Mouse (Mus musculus) kidney, postnatal 25 days (tissue): ENCODE measurements around the gene 4921507P07Rik.
"Not testable (repeated sequence)": the region's sequence is repeated elsewhere in the genome, so short reads cannot be mapped to it uniquely, and the experiment has no call there.

Source experiments
- DNase-seq, 2 experiments: peaks; one replicate each; pipeline ENCODE4 v3.0.0; 2021; ENCODE audit warnings: mixed read lengths in 2 of 2

Gene 4921507P07Rik

GRCm38 (mm10) chr6:50596301-50597211 is at the start of gene 4921507P07Rik:
TSS of gene 4921507P07Rik (minus strand) at chr6:50596632.
- DNase-seq = peak; percentile 97 to 98

- DNase-seq = no peak
These were observed 48.3 kb upstream of the 4921507P07Rik start for GRCm38 (mm10) chr6:50644701-50645100.

GRCm38 (mm10) chr6:50641898-50642297 is 45.5 kb upstream of the 4921507P07Rik start:
- no peak for DNase-seq

DNA sequence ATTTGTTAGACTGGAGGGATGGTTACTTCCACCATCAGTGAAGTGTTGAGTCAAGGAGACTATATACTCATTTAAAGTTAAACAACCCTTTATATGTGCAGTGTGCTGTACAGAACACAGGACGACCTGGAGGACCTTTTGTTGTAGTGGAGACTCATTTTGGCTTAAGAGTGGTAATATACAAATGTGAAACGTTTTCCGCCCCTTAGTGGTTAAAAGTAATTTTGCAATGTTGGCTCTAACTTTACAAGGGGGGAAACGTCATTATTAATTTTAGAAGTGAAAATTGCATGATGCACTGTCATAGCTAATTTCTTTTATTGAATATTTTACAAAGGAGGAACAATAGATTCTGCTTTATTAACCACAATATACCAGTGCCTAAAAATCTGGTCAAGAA is 43.9 kb upstream of the 4921507P07Rik start:
- DNase-seq = peak in 1 of 2 experiments; percentile 25

DNA sequence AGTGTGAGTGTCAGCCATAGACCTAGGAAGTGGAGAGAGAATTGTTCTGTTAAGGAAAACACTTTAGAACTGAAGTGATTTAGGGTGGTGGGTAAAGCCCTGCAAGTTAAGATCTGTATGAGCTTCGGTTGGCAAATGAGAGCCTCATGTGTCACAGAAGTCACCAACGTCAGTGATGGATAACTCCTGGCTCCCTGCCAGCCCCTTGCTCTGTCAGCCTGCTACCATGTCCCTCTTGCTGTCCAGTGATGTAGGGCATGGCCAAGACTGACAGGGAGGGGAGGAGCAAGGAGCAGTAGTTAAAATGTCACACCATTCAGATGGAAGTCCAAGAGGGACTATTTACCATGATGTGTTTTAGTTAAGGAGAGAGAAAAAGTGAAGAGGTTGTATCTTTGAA is 43.2 kb upstream of the 4921507P07Rik start:
- DNase-seq = peak; percentile 25 to 53

DNA sequence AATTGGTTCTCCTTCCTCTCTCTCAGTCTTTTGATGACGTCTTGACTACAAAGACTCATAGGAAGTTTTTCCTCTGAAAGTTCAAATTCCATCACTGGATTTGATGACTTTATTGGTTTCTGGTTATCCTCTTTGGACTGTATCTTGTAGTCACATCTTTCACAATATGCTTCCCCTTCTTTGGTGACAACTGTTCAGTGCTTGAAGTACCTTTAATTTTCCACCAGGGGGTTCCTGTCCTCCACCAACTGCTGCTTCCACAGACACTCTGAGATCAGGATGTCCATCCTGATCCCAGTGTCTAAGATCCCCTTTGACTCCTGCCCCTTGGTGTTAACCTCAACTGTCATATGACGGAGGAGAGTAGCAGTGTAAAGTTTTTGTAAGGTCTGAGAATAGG is 29.7 kb upstream of the 4921507P07Rik start:
- not testable (repeated sequence) for DNase-seq

DNA sequence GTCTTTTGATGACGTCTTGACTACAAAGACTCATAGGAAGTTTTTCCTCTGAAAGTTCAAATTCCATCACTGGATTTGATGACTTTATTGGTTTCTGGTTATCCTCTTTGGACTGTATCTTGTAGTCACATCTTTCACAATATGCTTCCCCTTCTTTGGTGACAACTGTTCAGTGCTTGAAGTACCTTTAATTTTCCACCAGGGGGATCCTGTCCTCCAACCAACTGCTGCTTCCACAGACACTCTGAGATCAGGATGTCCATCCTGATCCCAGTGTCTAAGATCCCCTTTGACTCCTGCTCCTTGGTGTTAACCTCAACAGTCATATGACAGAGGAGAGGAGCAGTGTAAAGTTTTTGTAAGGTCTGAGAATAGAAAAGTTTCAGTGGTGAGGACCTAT is 21.8 kb upstream of the 4921507P07Rik start:
- not testable (repeated sequence) for DNase-seq

GRCm38 (mm10) chr6:50601620-50602019 is 5.2 kb upstream of the 4921507P07Rik start:
- peak; percentile 53 to 59 for DNase-seq

DNA sequence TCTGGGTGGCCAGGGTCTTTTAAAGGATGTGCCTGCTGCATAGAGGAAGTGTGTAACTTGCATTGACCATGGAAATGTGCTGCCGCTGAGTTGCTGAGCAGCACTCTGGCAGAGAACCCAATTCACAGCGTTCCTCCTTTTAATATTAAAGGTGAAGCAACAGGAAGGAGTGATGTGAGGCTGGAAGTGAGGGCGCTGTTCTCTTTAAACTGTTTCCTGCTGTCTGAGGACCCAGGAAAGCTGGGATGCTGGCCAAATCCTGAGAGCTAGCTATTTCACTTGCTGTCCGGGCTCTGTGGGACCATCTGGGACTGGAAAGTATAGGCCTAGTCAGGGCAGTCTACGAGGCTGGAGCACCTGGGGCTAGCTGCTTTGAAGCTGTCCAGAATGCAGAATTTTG is 2.1 kb upstream of the 4921507P07Rik start:
- peak; percentile 52 to 67 for DNase-seq

DNA sequence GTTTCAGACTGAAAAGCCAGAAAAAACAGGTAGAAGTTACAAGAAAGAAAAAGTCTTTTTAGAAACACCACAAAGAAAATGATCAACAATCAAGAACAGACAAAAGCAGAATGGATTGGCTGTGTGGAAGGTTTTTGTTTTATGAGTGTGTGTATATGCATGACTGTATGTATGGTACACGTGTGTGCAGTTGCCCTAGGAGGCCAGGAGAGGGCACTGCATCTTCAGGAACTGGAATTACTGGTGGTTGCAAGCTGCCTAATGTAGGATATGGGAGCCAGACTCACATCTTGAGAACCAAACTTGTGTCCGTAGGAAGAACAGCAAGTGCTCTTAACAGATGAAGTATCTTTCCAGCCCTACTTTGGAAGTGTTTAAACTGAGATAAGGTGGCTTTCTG is 2.1 kb downstream of the 4921507P07Rik start:
- DNase-seq = no peak

DNA sequence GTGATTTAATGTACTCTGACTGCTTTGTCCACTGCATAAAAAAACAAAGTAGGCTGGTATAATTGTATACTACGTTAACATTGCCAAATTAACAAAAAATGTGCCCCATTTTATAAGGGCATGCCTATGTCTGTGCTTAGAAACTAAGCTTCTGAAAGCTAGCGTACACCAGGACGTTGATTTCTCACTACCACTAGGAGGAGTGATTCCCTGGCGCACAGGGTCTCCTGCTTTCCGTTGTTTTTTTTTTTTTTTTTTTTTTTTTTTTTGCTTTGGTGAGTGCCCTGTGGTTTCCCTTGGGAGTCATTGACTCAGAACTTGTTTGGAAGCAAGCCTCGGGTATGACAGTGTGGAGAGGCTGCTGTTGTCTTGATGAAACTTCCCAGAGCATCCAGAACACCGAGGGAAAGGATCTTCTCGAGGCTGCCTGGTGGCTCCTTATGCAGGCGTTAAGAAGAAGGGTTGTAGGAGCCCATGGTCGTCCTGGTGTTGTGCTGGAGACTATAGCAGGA is 3.0 kb downstream of the 4921507P07Rik start:
- no peak for DNase-seq

DNA sequence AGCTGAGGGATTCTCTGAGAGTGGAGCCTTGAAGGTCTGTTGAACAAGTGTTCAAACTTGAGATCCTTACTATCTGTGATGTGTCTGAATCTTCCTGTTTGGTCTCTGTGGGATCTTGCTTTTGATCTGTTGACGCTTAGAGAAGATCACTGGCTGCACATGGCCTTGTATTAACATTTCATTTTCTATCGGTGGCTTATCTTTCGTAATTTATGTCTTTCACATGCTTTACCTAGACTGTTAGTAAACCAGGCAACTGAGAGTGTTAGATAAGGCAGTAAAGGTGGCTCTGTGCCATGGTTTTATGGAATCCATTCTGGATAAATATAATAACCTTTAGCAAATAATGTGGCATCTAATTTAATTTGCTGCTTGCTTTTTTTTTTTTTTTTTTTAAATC is 6.2 kb downstream of the 4921507P07Rik start:
- DNase-seq = no peak

GRCm38 (mm10) chr6:50588251-50588650 is 8.2 kb downstream of the 4921507P07Rik start:
- DNase-seq = peak in 1 of 2 experiments; percentile 83

GRCm38 (mm10) chr6:50587412-50587811 is 9.0 kb downstream of the 4921507P07Rik start:
- DNase-seq = peak in 1 of 2 experiments; percentile 44

DNA sequence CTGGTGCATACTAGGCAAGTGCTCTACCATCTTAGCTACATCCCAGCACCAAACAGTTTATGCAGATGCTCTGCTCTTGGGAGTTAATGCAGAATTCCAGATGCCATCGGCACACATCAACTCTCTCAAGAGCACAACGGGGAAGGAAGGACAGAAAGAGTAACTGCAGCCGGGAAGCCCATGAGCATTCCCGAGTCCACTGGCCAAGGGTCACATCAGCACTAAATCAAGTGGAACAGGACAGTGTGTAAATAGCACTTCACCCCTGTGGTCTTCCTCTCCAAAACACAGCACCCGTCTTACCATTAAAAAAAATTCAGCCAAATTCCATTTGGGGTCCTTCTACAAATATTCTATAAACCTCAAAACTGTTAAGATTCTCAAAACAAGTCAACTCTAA is 10.1 kb downstream of the 4921507P07Rik start:
- peak; percentile 33 to 56 for DNase-seq

- no peak for DNase-seq
These were observed 10.7 kb downstream of the 4921507P07Rik start for GRCm38 (mm10) chr6:50585733-50586132.

GRCm38 (mm10) chr6:50571661-50572060 is 24.8 kb downstream of the 4921507P07Rik start:
- no peak for DNase-seq

GRCm38 (mm10) chr6:50566997-50567255 is 29.5 kb downstream of the 4921507P07Rik start:
- DNase-seq = no peak

GRCm38 (mm10) chr6:50566141-50566996 is 30.1 kb downstream of the 4921507P07Rik start, which contains the start of gene Cycs:
TSS of gene Cycs (minus strand) at chr6:50566538.
- peak; percentile 100 for DNase-seq

- no peak for DNase-seq
These were observed 32.8 kb downstream of the 4921507P07Rik start for GRCm38 (mm10) chr6:50563651-50564050.

DNA sequence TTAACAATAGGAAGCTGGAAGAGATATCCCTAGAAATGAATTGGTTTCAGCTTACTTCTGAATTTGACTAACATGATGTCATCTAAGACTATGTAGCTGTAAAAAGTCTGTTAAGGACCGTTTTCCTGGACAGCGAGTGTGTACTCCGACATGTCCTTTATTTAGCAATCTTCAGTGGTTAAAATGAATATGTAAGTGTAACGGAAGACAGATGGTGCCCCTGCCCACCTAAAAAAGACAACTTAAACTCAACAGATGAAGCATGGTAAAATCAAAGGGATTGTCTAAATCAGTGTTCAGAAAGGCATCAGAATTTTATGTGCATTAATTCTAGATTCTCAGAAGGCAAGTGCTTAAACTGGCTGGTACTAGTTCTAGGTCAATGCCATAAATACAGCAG is 34.0 kb downstream of the 4921507P07Rik start:
- no peak for DNase-seq

GRCm38 (mm10) chr6:50560776-50561175 is 35.7 kb downstream of the 4921507P07Rik start:
- DNase-seq = no peak

DNA sequence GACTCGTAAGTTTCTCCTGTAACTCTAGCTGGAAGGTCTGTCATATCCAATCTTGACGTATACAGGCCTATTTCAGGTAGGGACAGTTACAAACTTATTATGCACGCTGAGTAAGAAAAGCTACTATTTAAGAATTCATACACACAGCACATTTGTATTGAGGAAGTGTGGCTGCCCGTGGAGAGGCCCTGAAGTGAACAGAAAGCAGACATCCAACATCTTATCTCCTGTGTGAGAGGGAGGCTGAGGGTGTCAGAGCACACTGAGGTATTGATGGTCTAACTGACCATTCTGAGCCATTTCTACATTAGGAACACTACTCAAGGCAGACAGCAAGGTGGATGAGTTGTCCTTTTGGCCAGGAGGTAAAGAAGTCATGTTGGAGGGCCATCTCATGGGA is 37.6 kb downstream of the 4921507P07Rik start:
- DNase-seq = no peak
